29 mouse cellular contexts compared by ENCODE assay signal in the genomic region with DNA sequence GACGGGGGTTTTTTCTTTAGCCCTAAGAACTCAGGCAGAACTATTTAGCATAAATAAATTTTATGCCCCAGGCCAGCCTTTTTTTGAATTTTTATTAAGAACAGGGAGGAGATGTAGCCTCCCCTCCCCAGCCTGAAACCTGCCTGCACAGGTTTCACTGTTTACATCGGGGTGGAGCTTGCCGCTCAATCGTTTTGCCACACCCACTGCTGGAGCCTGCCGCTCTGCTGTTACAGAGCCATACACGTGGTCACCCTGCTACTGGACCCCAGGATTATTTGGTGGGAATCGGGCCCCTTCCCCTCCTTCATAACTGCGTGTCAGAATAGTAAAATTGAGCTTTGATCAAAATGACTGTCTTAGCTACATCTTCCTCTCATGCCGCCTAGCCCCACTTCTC. TPM values are rescaled to one million over a fixed set of nuclear protein-coding genes. Genes with fewer than 3 reads are reported as not detected.
"Had no signal": no experiment of that assay in that cellular context is flagged by ENCODE, and none has a peak within 500 bp of the region (broad histone marks: within the 10 kb centered on the region; RNA-seq: fewer than 3 reads in every experiment).

No protein-coding gene starts in this region.

RNA-seq across cellular contexts. Expression of a gene that starts 18.3 kb away (rescaled TPM):
- polyA plus RNA-seq: midbrain, embryonic 10.5 days; midbrain, embryonic 11.5 days; midbrain, embryonic 13.5 days; midbrain, embryonic 14.5 days; midbrain, embryonic 16.5 days; neural tube, embryonic 11.5 days had no signal

RNA-seq across cellular contexts. Expression of a gene that starts 32.2 kb away (rescaled TPM):
- polyA plus RNA-seq: limb, embryonic 10.5 days; limb, embryonic 11.5 days; limb, embryonic 12.5 days; limb, embryonic 13.5 days; limb, embryonic 14.5 days; limb, embryonic 15.5 days; liver, adult 2 months; liver, embryonic 11.5 days; liver, embryonic 12.5 days; liver, embryonic 14.5 days; liver, embryonic 15.5 days; liver, embryonic 16.5 days; liver, postnatal 0 days; lung, adult 2 months; lung, embryonic 14.5 days; lung, embryonic 15.5 days; lung, embryonic 16.5 days; lung, postnatal 0 days; macrophage; midbrain, embryonic 10.5 days; midbrain, embryonic 11.5 days; midbrain, embryonic 12.5 days; midbrain, embryonic 13.5 days; midbrain, embryonic 14.5 days; midbrain, embryonic 15.5 days; midbrain, embryonic 16.5 days; midbrain, postnatal 0 days; myocyte; neural tube, embryonic 11.5 days had no signal
